Mouse (Mus musculus): ENCODE measurements around the gene Aqr.

Aqr gene

GRCm38 (mm10) chr2:114136755-114137154 lies 50.1 kb downstream of the Aqr start:
- no peak for DNase-seq (ENCODE audit: extremely low spot score)

GRCm38 (mm10) chr2:114135777-114136176 lies 51.0 kb downstream of the Aqr start:
- DNase-seq (ENCODE audit: extremely low spot score) = no peak

- no peak for DNase-seq (ENCODE audit: extremely low spot score)
These were observed 53.5 kb downstream of the Aqr start for GRCm38 (mm10) chr2:114133355-114133754.

- no peak for DNase-seq (ENCODE audit: extremely low spot score)
These were observed 56.2 kb downstream of the Aqr start for GRCm38 (mm10) chr2:114130657-114131056.

- DNase-seq (ENCODE audit: extremely low spot score) = no peak
These were observed 63.5 kb downstream of the Aqr start for GRCm38 (mm10) chr2:114123304-114123703.

GRCm38 (mm10) chr2:114119451-114119850 lies 67.4 kb downstream of the Aqr start:
- no peak for DNase-seq (ENCODE audit: extremely low spot score)

GRCm38 (mm10) chr2:114117665-114118064 lies 69.2 kb downstream of the Aqr start:
- DNase-seq (ENCODE audit: extremely low spot score) = no peak

GRCm38 (mm10) chr2:114117235-114117634 lies 69.6 kb downstream of the Aqr start:
- no peak for DNase-seq (ENCODE audit: extremely low spot score)

- no peak for DNase-seq (ENCODE audit: extremely low spot score)
These were observed 71.3 kb downstream of the Aqr start for GRCm38 (mm10) chr2:114115563-114115962.

- DNase-seq (ENCODE audit: extremely low spot score) = no peak
These were observed 79.2 kb downstream of the Aqr start for GRCm38 (mm10) chr2:114107288-114108278.

GRCm38 (mm10) chr2:114106383-114106782 lies 80.4 kb downstream of the Aqr start:
- no peak for DNase-seq (ENCODE audit: extremely low spot score)

GRCm38 (mm10) chr2:114102471-114102870 lies 84.4 kb downstream of the Aqr start:
- DNase-seq (ENCODE audit: extremely low spot score) = no peak

- DNase-seq (ENCODE audit: extremely low spot score) = no peak
These were observed 86.0 kb downstream of the Aqr start for GRCm38 (mm10) chr2:114100834-114101233.

- no peak for DNase-seq (ENCODE audit: extremely low spot score)
These were observed 87.0 kb downstream of the Aqr start for GRCm38 (mm10) chr2:114099816-114100215.

- DNase-seq (ENCODE audit: extremely low spot score) = no peak
These were observed 87.7 kb downstream of the Aqr start for GRCm38 (mm10) chr2:114099109-114099508.

- DNase-seq (ENCODE audit: extremely low spot score) = no peak
These were observed 89.2 kb downstream of the Aqr start for GRCm38 (mm10) chr2:114097627-114098026.

GRCm38 (mm10) chr2:114096570-114096969 lies 90.3 kb downstream of the Aqr start:
- DNase-seq (ENCODE audit: extremely low spot score) = no peak

- no peak for DNase-seq (ENCODE audit: extremely low spot score)
These were observed 91.5 kb downstream of the Aqr start for GRCm38 (mm10) chr2:114095348-114095747.

GRCm38 (mm10) chr2:114094696-114095095 lies 92.1 kb downstream of the Aqr start:
- no peak for DNase-seq (ENCODE audit: extremely low spot score)

- DNase-seq (ENCODE audit: extremely low spot score) = no peak
These were observed 93.2 kb downstream of the Aqr start for GRCm38 (mm10) chr2:114093577-114093976.

GRCm38 (mm10) chr2:114089862-114090261 lies 97.0 kb downstream of the Aqr start:
- DNase-seq (ENCODE audit: extremely low spot score) = no peak

GRCm38 (mm10) chr2:114087271-114087670 lies 99.6 kb downstream of the Aqr start:
- DNase-seq (ENCODE audit: extremely low spot score) = no peak

GRCm38 (mm10) chr2:114071876-114072275 lies 114.9 kb downstream of the Aqr start:
- no peak for DNase-seq (ENCODE audit: extremely low spot score)
